Mouse (Mus musculus) heart, postnatal 0 days (tissue): ENCODE measurements at regions not wholly inside any gene's neighbourhood (a gene's known extent, or its start where the extent isn't known, plus 50 kb on each side); places are given as distances from the start of the nearest gene placed in this dataset.

ENCODE experiments used
- ATAC-seq: fragments of 200-750 bp; cut with Nextera tagmentation; 2 replicates; pipeline ENCODE4 v1.8.0; 2017; ENCODE audit warnings: low read depth, moderate number of reproducible peaks, moderate library complexity; ENCODE audit not compliant: insufficient read depth
- DNase-seq: peaks from one replicate; pipeline ENCODE4 v3.0.0-alpha.2; 2016; ENCODE audit warnings: low spot score
- H3K27ac ChIP-seq: fragments of 300-500 bp; sonication (generic); 2 replicates; pipeline ENCODE4 v1.5.1; 2014; ENCODE audit warnings: low read depth, mild to moderate bottlenecking
- H3K27me3 ChIP-seq: fragments of 300-500 bp; sonication (generic); 2 replicates; pipeline ENCODE4 v1.6.1; 2014; ENCODE audit warnings: low read length, mixed read lengths; ENCODE audit not compliant: control insufficient read depth, insufficient read depth
- H3K36me3 ChIP-seq: fragments of 300-500 bp; sonication (generic); replicated peaks from 2 replicates; pipeline ENCODE4 v1.6.1; 2014; ENCODE audit warnings: low read length, mixed read lengths; ENCODE audit not compliant: control insufficient read depth, insufficient read depth
- H3K4me1 ChIP-seq: fragments of 300-500 bp; sonication (generic); 2 replicates; pipeline ENCODE4 v1.6.1; 2014; ENCODE audit warnings: antibody characterized with exemption; ENCODE audit not compliant: control insufficient read depth, insufficient read depth
- H3K4me2 ChIP-seq: fragments of 300-500 bp; sonication (generic); 2 replicates; pipeline ENCODE4 v1.6.1; 2014; ENCODE audit warnings: low read depth, mild to moderate bottlenecking, low read length, moderate library complexity
- H3K4me3 ChIP-seq: fragments of 300-500 bp; sonication (generic); 2 replicates; pipeline ENCODE4 v1.5.1; 2014; ENCODE audit warnings: low read depth, low read length
- H3K9ac ChIP-seq: fragments of 300-500 bp; sonication (generic); replicated peaks from 2 replicates; pipeline ENCODE4 v1.6.1; 2014; ENCODE audit warnings: low read depth, low read length, mixed read lengths
- H3K9me3 ChIP-seq: fragments of 300-500 bp; sonication (generic); replicated peaks from 2 replicates; pipeline ENCODE4 v1.6.1; 2016; ENCODE audit warnings: low read length; ENCODE audit not compliant: control insufficient read depth
- CTCF ChIP-seq: IDR thresholded peaks from 2 replicates; pipeline ENCODE4 v1.5.1; 2016; ENCODE audit warnings: antibody characterized with exemption, control low read depth, low read depth
- EP300 ChIP-seq: IDR thresholded peaks from 2 replicates; pipeline ENCODE4 v1.6.1; 2016; ENCODE audit warnings: antibody characterized with exemption, low read depth
- WGBS: fragments of 180-500 bp; shearing (Covaris S2); extraction: QIAGEN DNeasy Blood & Tissue Kit; methylation state at CpG from one replicate; pipeline ENCODE4 v1.1.7; 2014; 5-methylcytosine and 5-hydroxymethylcytosine counted together

GRCm38 (mm10) chr3:39062415-39062814 is 175.7 kb downstream of the Fat4 start:
- no peak for ATAC-seq
- Histone ChIP-seq H3K4me2 (no peak overlapping the region), H3K27me3 (no peaks in the 10 kb centered on the region), H3K27ac (no peak overlapping the region), H3K4me1 (no peaks in the 10 kb centered on the region), H3K36me3 (no peaks in the 10 kb centered on the region), H3K9me3 (no peaks in the 10 kb centered on the region), H3K4me3 (no peak overlapping the region), H3K9ac (no peak overlapping the region)
- WGBS: 68% methylated on average over 3 of the region's 3 CpGs
- no peak for DNase-seq
- TF ChIP-seq CTCF (no peak), EP300 (no peak)

GRCm38 (mm10) chr3:39065457-39065856 is 178.7 kb downstream of the Fat4 start:
- no peak overlapping the region for H3K4me3 ChIP-seq
- TF ChIP-seq EP300 (no peak), CTCF (no peak)
- ATAC-seq (no peak), DNase-seq (no peak)
- no peak overlapping the region for H3K27ac ChIP-seq
- no peak overlapping the region for H3K4me2 ChIP-seq
- no peaks in the 10 kb centered on the region for H3K9me3 ChIP-seq
- H3K27me3 ChIP-seq: no peaks in the 10 kb centered on the region
- H3K36me3 ChIP-seq: no peaks in the 10 kb centered on the region
- no peaks in the 10 kb centered on the region for H3K4me1 ChIP-seq
- H3K9ac ChIP-seq: no peak overlapping the region
- WGBS: 68% methylated on average over 6 of the region's 6 CpGs

DNA sequence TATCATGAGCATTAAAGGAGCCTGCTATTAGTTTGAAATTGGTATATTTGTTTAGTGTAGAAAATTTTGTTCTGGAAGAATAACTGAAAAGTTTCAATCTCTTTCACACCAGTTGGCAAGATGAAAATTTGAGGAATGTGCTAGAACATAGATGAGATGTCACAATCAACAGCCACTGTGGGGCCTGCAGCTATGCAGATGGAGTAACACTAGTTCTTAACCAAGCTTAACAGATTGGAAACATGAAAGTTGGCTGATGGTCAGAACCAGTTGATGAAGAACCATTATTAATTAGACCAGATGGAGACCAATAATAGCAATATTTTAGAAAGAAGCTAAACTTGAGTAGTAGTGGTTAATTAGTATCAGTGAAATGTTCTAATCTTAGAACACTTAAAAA is 182.3 kb downstream of the Fat4 start:
- Histone ChIP-seq H3K4me3 (no peak overlapping the region), H3K27ac (no peak overlapping the region), H3K9ac (no peak overlapping the region), H3K4me1 (no peaks in the 10 kb centered on the region), H3K27me3 (no peaks in the 10 kb centered on the region), H3K4me2 (no peak overlapping the region), H3K36me3 (no peaks in the 10 kb centered on the region), H3K9me3 (no peaks in the 10 kb centered on the region)
- DNase-seq (no peak), ATAC-seq (no peak)
- TF ChIP-seq EP300 (no peak), CTCF (no peak)

GRCm38 (mm10) chr3:39082678-39083270 is 196.0 kb downstream of the Fat4 start:
- no peak for TF ChIP-seq EP300
- TF ChIP-seq CTCF: no peak
- DNase-seq: no peak
- Histone ChIP-seq H3K4me3 (no peak overlapping the region), H3K36me3 (no peaks in the 10 kb centered on the region), H3K27ac (no peak overlapping the region), H3K4me2 (no peak overlapping the region), H3K4me1 (no peaks in the 10 kb centered on the region), H3K9ac (no peak overlapping the region), H3K9me3 (no peaks in the 10 kb centered on the region), H3K27me3 (no peaks in the 10 kb centered on the region)
- ATAC-seq: no peak
- 73% methylated on average over 4 of the region's 4 CpGs for WGBS

GRCm38 (mm10) chr3:39088948-39089347 is 202.2 kb downstream of the Fat4 start:
- TF ChIP-seq CTCF (no peak), EP300 (no peak)
- H3K4me2 ChIP-seq: no peak overlapping the region

DNA sequence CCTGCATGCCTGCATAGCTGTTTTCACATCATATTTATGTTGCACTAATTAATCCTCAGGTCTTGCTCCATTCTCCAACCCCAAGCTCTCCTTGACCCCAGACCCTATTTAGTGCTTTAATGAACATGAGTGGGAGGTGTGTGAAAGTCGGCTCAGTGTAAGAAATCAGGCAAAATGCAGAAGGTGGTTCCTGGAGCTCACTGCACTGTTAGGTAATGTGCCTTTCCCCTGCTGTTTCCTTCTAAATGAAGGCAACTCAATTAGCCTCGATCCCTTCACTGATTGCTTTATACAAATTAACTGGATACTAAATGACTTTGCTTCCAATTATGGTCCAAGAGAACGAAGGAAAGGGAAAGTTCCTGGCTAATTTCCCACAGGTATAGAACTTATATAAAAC is 215.6 kb downstream of the Fat4 start:
- H3K27me3 ChIP-seq: no peaks in the 10 kb centered on the region
- WGBS: 72% methylated on average over 3 of the region's 3 CpGs
- H3K9ac ChIP-seq: no peak overlapping the region
- no peak overlapping the region for H3K27ac ChIP-seq
- DNase-seq: no peak
- no peak for ATAC-seq
- no peak overlapping the region for H3K4me3 ChIP-seq
- H3K9me3 ChIP-seq: no peaks in the 10 kb centered on the region
- no peaks in the 10 kb centered on the region for H3K4me1 ChIP-seq
- no peak overlapping the region for H3K4me2 ChIP-seq
- no peak for TF ChIP-seq EP300
- TF ChIP-seq CTCF: no peak
- no peaks in the 10 kb centered on the region for H3K36me3 ChIP-seq

More at GRCm38 (mm10) chr3:39088948-39089347, 202.2 kb downstream of the Fat4 start:
- WGBS: 74% methylated on average over 4 of the region's 4 CpGs
- no peak for DNase-seq
- Histone ChIP-seq H3K27me3 (no peaks in the 10 kb centered on the region), H3K4me1 (no peaks in the 10 kb centered on the region), H3K9ac (no peak overlapping the region), H3K36me3 (no peaks in the 10 kb centered on the region), H3K27ac (no peak overlapping the region), H3K9me3 (no peaks in the 10 kb centered on the region), H3K4me3 (no peak overlapping the region)
- no peak for ATAC-seq
